Mouse (Mus musculus): Measurements from ENCODE around the gene Strc.
"Not testable (repeated sequence)": the region's sequence is repeated elsewhere in the genome, so short reads cannot be mapped to it uniquely, and the experiment has no call there.

Strc gene

DNA sequence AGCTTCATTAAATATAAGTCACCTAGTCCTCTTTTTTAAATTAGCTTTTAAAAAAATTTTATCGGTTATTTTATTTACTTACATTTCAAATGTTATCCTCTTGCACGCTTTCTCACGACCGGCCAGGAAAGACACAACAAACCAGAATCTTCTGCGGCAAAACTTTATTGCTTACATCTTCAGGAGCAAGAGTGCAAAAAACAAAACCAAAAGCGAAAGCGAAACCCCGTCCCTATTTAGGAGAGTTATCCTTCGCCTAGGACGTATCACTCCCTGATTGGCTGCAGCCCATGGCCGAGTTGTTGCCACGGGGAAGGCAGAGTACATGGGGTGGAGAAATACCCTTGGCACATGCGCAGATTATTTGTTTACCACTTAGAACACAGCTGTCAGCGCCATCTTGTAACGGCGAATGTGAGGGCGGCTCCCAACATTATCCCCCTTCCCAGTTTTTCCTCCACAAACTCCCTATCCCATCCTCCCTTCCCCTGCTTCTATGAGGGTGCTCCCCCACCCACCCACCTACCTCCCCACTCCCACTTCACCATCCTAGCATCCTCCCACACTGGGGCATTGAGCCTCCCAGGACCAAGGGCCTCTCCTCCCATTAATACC is at the start of gene Strc:
Gene Strc (minus strand): TSS at position 208 of the 615 bp plus-strand sequence.
- DNase-seq (ENCODE audit: low spot score): not testable (repeated sequence)

DNA sequence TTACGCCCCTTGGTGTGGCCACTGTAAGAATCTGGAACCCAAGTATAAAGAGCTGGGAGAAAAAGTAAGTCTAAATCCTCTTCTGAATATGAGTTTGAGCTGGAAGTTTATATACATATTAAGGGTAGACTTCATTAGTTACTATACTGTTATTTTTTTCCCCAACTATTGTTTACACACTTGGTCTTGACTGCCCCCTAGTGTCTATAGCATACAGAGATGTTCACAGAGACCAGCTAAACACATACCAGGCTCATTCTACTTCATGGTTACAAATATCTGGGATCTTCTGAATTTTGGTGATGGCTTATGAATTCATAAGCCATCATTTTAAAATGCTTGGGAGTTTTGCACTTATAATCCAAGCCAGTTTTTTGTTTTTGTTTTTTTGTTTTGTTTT is 47.9 kb upstream of the Strc start:
- DNase-seq (ENCODE audit: low spot score): peak; percentile 60

GRCm38 (mm10) chr2:121425890-121426289 is 38.9 kb upstream of the Strc start:
- no peak for DNase-seq (ENCODE audit: low spot score)

DNA sequence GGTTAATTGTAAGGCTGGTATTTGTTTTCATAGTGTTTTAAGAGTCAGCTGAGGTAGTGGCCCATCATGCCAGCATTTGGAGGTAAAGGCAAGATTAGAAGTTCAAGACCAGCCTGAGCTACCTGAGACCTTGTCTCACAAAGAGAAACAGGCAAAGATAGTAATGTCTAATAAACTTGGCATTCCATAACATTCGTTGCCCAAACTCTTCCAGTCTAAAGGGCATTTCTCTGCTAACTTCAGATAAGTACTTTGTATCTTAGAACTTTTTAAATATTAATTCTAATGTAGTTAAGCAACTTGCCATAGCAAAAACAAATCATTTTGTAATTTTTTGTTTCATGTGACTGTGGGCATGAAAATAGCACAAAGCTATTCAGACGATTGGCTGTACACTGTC is 36.2 kb upstream of the Strc start:
- DNase-seq (ENCODE audit: low spot score): no peak

GRCm38 (mm10) chr2:121418476-121418875 is 31.5 kb upstream of the Strc start:
- DNase-seq (ENCODE audit: low spot score): no peak

DNA sequence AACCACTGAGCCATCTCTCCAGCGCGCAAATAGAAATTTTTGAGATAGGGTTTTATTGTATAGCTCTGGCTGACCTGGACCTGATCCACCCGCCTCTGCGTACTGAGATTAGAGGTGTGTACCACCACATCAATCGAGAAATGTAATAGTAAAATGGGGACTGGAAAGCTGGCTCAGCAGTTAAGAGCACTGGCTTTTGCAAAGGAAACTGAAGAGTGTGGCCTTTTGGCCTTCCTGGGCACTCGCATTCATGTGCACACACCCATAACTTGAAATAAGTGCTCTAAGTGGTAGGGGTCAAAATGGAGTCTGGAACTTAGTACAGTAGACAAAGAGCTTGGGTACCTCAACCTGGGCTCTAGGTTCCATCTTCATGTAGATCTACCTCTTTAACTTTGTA is 29.4 kb upstream of the Strc start:
- no peak for DNase-seq (ENCODE audit: low spot score)

DNA sequence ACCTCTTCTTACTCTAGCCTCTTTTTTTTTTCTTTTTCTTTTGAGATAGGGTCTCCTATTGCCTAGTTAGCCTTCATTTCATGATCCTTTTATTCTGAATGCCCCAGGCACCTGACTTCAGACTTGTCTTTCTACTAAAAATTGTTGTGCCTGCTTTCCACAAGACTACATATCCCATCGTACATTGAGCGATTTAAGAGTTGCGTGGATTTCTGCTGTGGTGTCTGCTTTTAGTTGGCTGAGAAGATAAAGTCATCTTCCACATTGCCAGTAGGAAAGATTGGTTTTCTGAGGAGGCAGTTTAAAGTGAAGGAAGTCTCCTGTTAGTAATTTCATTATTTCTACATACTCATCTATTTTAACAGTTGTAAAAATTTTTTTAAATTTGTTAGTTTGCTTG is 28.6 kb upstream of the Strc start:
- DNase-seq (ENCODE audit: low spot score): no peak

DNA sequence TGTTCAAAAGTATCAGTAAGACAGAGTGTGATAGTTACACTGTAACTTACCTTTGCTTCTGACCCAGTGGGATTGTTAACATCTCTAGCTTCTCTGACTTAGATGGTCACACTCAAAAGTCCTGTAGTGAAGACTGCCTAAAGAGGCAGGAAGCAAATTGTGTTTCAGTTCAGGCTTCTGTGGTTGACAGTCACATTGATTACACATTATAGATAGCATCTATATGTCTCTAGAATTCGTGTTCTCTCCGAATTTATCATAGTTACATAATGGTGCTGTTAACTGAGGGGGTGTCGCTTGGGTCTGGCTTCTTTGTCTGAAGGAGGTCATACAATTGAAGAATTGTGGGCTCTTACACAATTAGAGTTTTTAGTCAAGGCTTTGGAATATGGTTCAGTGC is 28.1 kb upstream of the Strc start:
- no peak for DNase-seq (ENCODE audit: low spot score)

GRCm38 (mm10) chr2:121414139-121414685 is 27.2 kb upstream of the Strc start:
- peak; percentile 53 for DNase-seq (ENCODE audit: low spot score)

GRCm38 (mm10) chr2:121413387-121414042 is 26.5 kb upstream of the Strc start, which contains the start of the genes Pdia3 and Catsper2:
Gene Pdia3, plus strand, starts transcription at chr2:121413775.
Gene Catsper2, minus strand, starts transcription at chr2:121413792.
- peak; percentile 91 for DNase-seq (ENCODE audit: low spot score)

- DNase-seq (ENCODE audit: low spot score): peak; percentile 63
Measured at GRCm38 (mm10) chr2:121412843-121413386, 25.9 kb upstream of the Strc start.

GRCm38 (mm10) chr2:121408160-121408559 is 21.2 kb upstream of the Strc start:
- peak; percentile 65 for DNase-seq (ENCODE audit: low spot score)

- DNase-seq (ENCODE audit: low spot score): no peak
Measured at GRCm38 (mm10) chr2:121403296-121403695, 16.3 kb upstream of the Strc start.

- peak; percentile 86 for DNase-seq (ENCODE audit: low spot score)
Measured at GRCm38 (mm10) chr2:121396624-121397023, 9.7 kb upstream of the Strc start.

DNA sequence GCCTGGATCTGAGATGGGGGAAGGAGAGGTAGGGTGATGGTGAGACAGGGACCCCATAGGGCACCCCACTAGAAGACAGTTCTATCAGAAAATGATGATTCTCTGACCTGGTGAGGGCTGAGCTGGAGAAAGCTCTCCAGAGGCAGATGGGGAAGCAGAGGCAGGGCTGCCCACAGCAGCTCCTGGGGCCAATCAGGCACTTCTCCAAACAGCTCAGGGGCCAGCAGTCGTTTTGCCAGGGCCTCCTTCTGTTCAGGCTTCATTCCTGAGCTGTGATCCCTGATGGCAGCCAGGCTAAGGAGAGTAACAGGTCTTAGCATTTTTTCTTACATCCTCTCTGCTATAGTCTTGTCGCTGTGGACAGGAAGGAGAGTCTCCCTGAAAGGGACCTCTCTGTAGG is 12.2 kb downstream of the Strc start:
- no peak for DNase-seq (ENCODE audit: low spot score)

- no peak for DNase-seq (ENCODE audit: low spot score)
Measured at GRCm38 (mm10) chr2:121372266-121372665, 14.7 kb downstream of the Strc start.

DNA sequence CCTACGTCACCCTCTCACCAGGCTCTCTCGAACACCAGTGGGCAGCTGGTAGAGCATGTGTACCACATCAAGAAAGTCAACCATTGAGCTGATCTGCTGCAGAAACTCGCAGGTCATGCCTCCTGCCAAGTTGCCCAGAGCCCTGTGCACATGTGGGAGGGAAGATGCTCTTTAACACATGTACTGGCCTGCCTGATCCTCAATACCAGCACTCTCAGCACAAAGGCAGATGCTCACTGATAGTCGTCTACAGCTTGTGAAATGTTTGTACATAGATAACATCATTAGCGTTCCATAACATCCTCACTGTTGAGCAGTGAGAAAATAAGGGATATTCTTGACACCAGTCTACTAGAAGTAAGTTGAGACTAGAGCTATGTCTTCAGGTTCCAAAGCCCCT is 16.0 kb downstream of the Strc start:
- no peak for DNase-seq (ENCODE audit: low spot score)

GRCm38 (mm10) chr2:121368831-121369230 is 18.1 kb downstream of the Strc start:
- DNase-seq (ENCODE audit: low spot score): peak; percentile 58

DNA sequence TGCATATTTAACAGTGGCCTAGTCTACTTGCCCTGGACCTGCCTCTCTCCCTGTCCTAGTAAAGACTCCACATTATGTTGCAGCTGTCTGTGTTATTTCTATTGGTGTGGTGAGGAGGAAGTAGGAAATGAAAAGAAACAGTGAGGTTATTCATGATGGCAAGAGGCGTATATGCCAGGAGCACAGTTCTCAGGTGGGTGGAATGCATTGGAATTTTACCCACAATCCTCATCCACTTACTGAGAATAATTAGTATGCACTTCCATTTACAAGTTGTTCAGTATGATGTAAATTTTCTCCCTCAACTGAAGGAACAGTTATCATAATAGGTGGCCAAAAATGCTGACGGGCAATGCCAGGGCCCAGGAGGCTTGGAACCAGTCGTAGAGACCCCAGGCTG is 23.3 kb downstream of the Strc start:
- DNase-seq (ENCODE audit: low spot score): no peak

GRCm38 (mm10) chr2:121359461-121359860 is 27.5 kb downstream of the Strc start:
- DNase-seq (ENCODE audit: low spot score): no peak

DNA sequence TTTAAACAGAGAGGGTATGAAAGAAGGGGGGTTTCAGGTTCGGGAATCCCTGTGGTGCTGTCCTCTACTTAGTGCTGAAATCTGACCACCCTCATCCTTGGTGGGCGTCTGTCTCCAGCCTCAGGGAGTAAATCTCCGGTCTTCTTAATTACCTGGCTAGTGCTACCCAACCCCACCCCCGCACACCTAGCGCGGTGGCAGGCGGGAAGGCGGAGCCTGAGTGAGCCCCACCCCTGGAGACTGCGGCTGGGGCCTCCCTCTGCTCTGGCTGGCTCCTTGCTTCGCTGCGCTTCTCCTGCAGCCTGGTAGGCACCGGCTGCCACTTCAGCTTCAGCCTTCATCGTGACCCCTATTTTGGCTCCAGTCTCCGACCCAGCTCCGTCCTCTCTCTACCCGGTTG is 28.6 kb downstream of the Strc start:
- no peak for DNase-seq (ENCODE audit: low spot score)

GRCm38 (mm10) chr2:121357961-121358360 is 29.0 kb downstream of the Strc start:
- DNase-seq (ENCODE audit: low spot score): no peak

- DNase-seq (ENCODE audit: low spot score): no peak
Measured at GRCm38 (mm10) chr2:121357494-121357893, 29.5 kb downstream of the Strc start, which contains the start of gene Ckmt1. Gene Ckmt1, plus strand, starts transcription at chr2:121357714.

Measured in adipocyte (in vitro differentiated cells).